ENCODE assay signal across 9 mouse cellular contexts in the genomic region with DNA sequence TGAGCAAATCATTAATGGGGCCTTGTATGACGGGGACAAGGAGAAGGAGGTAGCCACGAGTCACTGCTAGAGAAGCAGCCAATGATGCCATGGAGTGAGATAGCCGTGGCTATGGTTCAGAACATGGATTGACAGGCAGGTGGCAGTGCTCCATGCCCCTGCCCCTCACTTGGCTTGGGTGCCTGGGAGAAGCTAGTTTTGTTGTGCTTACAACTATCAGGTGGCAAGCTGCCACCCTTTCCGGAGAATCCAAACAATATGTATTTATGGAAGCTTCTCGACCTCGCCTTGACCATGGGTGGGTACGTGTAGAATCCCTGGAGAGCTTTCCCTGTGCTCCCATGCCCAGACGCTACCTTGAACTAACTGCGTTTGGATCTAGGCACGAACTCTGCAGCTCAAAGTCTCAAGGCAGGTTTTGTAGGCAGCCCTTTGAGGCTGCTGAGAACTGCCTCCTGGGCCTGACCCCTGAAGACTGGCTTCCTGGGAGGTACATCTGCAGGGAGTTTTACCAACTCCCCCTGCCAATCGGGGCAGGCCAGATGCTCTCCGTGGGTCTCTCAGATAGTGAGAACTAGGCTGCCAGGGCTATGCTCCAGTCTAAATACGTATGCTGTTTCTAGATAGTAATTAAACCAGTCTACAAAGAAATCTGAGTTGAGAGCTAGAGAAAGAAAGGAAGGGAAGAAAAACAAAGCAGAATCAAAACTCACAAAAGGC. TPM values are rescaled to one million over a fixed set of nuclear protein-coding genes. Genes with fewer than 3 reads are reported as not detected.
A peak's percentile ranks its signal among the peaks of the same experiment; 100 is the strongest.
DNase-seq lines count a peak whose midpoint lies in the region; ATAC-seq and TF ChIP-seq lines count a peak whose summit lies in the region.
"Had no signal": no experiment of that assay in that cellular context is flagged by ENCODE, and none has a peak within 500 bp of the region (broad histone marks: within the 10 kb centered on the region; RNA-seq: fewer than 3 reads in every experiment).

No protein-coding gene starts in this region.

- DNase-seq in cerebellum, adult 11-12 months: peak; percentile 58
- no peak for DNase-seq in cerebellum, adult 11 months
- DNase-seq in testis, postnatal 14 days (ENCODE audit: low spot score): no peak
- peak; percentile 84 for DNase-seq in lung, postnatal 10 days
- DNase-seq in urinary bladder, adult 18-20 months (ENCODE audit: low spot score in 2 of 2): no peak
- DNase-seq in layer of hippocampus, adult 9-11 months: no peak
- DNase-seq: adrenal gland, adult 2 months had no signal

- TF ChIP-seq CTCF in testis, adult 2 months (IDR thresholded peaks at IDR 0.05; ENCODE audit: control insufficient read depth, insufficient read depth, insufficient replicate concordance, low read depth, low read length): no peak; the same call in 1 of the 2 replicates

- peaks cover 6% of the 10 kb centered on the region for H3K4me1 ChIP-seq in testis, adult 2 months (ENCODE audit: control insufficient read depth, insufficient read depth, low read length)

- H3K27ac ChIP-seq in testis, adult 2 months (ENCODE audit: control insufficient read depth, insufficient read depth, low read depth, low read length): peak overlapping the region; percentile 32

- H3K27me3 ChIP-seq in testis, adult 2 months (ENCODE audit: control insufficient read depth, insufficient read depth, low read length): no peaks in the 10 kb centered on the region

- ATAC-seq in erythroid progenitor cell, adult 5-6 weeks (replicated peaks; ENCODE audit: low FRiP score, poor library complexity, severe bottlenecking): no peak

- no peak for TF ChIP-seq POLR2A in testis, adult 2 months (IDR thresholded peaks at IDR 0.05; ENCODE audit: control insufficient read depth, low read depth, low read length)

- no peaks in the 10 kb centered on the region for H3K36me3 ChIP-seq in testis, adult 2 months (ENCODE audit: control insufficient read depth, insufficient read depth, low read length)

- no peak overlapping the region for H3K4me3 ChIP-seq in testis, adult 2 months (ENCODE audit: control insufficient read depth, low read depth, low read length)

RNA-seq across cellular contexts. Expression of gene Rgs3, which starts 54.2 kb away (rescaled TPM):
- polyA plus RNA-seq in testis, adult 2 months (2012; rRNA removed): 65.5 and 75.4 TPM in 2 replicates
- 6.5 TPM in 1 of 2 replicates, not detected in the other for total RNA-seq in erythroid progenitor cell, adult 5-6 weeks (2015; ENCODE audit: low replicate concordance)
- 0.30 and 4.1 TPM in 2 replicates for total RNA-seq in erythroid progenitor cell, adult 5-6 weeks (2017; ENCODE audit: low replicate concordance)

Comparison
In these comparisons a context has a peak if more than half of its experiments do, and no peak if none do; other contexts are left out.
1. DNase-seq: peak in cerebellum, adult 11-12 months (single experiment) and lung, postnatal 10 days (single experiment); none in cerebellum, adult 11 months (single experiment), testis, postnatal 14 days (single experiment), urinary bladder, adult 18-20 months (0 of 2) and layer of hippocampus, adult 9-11 months (single experiment).